Mouse (Mus musculus) heart, postnatal 25 days (tissue): ENCODE results near the gene Olfr450. TPM values are rescaled to one million over a fixed set of nuclear protein-coding genes. Genes with fewer than 3 reads are reported as not detected.

ENCODE experiments used
- DNase-seq: peaks from one replicate; pipeline ENCODE4 v3.0.0; 2022; ENCODE audit warnings: low spot score
- intact Hi-C: fragments of 180-260 bp; cut with DNase I; formaldehyde crosslinking; loops from one replicate; pipeline ENCODE4 v1.15.1; 2025
- total RNA-seq, 2 experiments: library from RNA; stranded (reverse); gene quantifications; 2 replicates each; pipeline ENCODE4 v1.2.3; 2021

Gene Olfr450
- not detected for total RNA-seq

GRCm38 (mm10) chr6:42811639-42812038, at the start of gene Olfr450:
Gene Olfr450, plus strand, starts transcription at chr6:42811939.
- no peak for DNase-seq
- intact Hi-C loops: no loop called here

- intact Hi-C loops: no loop called here
- no peak for DNase-seq
Measured at GRCm38 (mm10) chr6:42777066-42777465, 34.7 kb upstream of the Olfr450 start.

GRCm38 (mm10) chr6:42784793-42785192, 26.9 kb upstream of the Olfr450 start, which contains the start of gene Olfr452:
Gene Olfr452, plus strand, starts transcription at chr6:42785093.
- DNase-seq: no peak
- intact Hi-C loops: no loop called here

- no peak for DNase-seq
- intact Hi-C loops: no loop called here
Measured at GRCm38 (mm10) chr6:42790247-42790948, 21.3 kb upstream of the Olfr450 start.

- DNase-seq: no peak
- intact Hi-C loops: no loop called here
Measured at GRCm38 (mm10) chr6:42790949-42791556, 20.7 kb upstream of the Olfr450 start.

- intact Hi-C loops: no loop called here
- DNase-seq: no peak
Measured at GRCm38 (mm10) chr6:42794982-42795381, 16.8 kb upstream of the Olfr450 start.

- no peak for DNase-seq
- intact Hi-C loops: no loop called here
Measured at GRCm38 (mm10) chr6:42834084-42834483, 22.3 kb downstream of the Olfr450 start, which contains the start of gene Olfr449. Gene Olfr449, plus strand, starts transcription at chr6:42834384.

GRCm38 (mm10) chr6:42860222-42860819, 48.6 kb downstream of the Olfr450 start:
- DNase-seq: no peak

More at GRCm38 (mm10) chr6:42860222-42860819, 48.6 kb downstream of the Olfr450 start:
- intact Hi-C loops: loop anchor here (10.0 kb wide), 1 partner anchor 246 kb away; no protein-coding TSS in a partner anchor

Other genes starting within 250 kb of the Olfr450 start
- gene Tcaf3, start 214.2 kb upstream of the Olfr450 start, total RNA-seq: not detected
- 1 to 10 TPM; 3.3 to 3.6 TPM for gene Tcaf2, start 166.7 kb upstream of the Olfr450 start, total RNA-seq
- gene Tcaf1, start 101.9 kb upstream of the Olfr450 start, total RNA-seq: 10 to 100 TPM; 12.3 to 15.9 TPM
- not detected for gene Olfr453, start 72.6 kb upstream of the Olfr450 start, total RNA-seq
- gene Olfr38, start 55.5 kb upstream of the Olfr450 start, total RNA-seq: not detected
- gene Olfr452, start 26.8 kb upstream of the Olfr450 start, total RNA-seq: not detected
- not detected for gene Olfr449, start 22.4 kb downstream of the Olfr450 start, total RNA-seq
- gene Olfr448, start 78.5 kb downstream of the Olfr450 start, total RNA-seq: not detected
- gene Olfr447, start 96.9 kb downstream of the Olfr450 start, total RNA-seq: not detected
- not detected for gene Olfr446, start 109.4 kb downstream of the Olfr450 start, total RNA-seq
- gene Olfr444, start 137.1 kb downstream of the Olfr450 start, total RNA-seq: not detected